Mouse (Mus musculus) lung, adult 2 months (tissue): ENCODE measurements at regions not wholly inside any gene's neighbourhood (a gene's known extent, or its start where the extent isn't known, plus 50 kb on each side); places are given as distances from the start of the nearest gene placed in this dataset.

Source experiments
- DNase-seq: peaks from one replicate; pipeline ENCODE4 v3.0.0; 2022
- H3K4me1 ChIP-seq: fragments of 200-500 bp; 2 replicates; pipeline ENCODE4 v1.6.1; 2011; ENCODE audit warnings: low read length; ENCODE audit not compliant: control insufficient read depth, insufficient read depth
- H3K4me3 ChIP-seq: fragments of 200-500 bp; replicated peaks from 2 replicates; pipeline ENCODE3; 2011; ENCODE audit warnings: low read depth, mild to moderate bottlenecking, control low read depth, low read length; ENCODE audit errors: extremely low read depth
- CTCF ChIP-seq: fragments of 200-500 bp; IDR thresholded peaks from 2 replicates; pipeline ENCODE4 v1.5.1; 2011; ENCODE audit warnings: mild to moderate bottlenecking, low read length, control low read depth; ENCODE audit not compliant: insufficient read depth
- POLR2A ChIP-seq: fragments of 200-500 bp; IDR thresholded peaks from 2 replicates; pipeline ENCODE4 v1.6.1; 2011; ENCODE audit warnings: low read depth, mild to moderate bottlenecking, control low read depth, low read length, borderline replicate concordance; ENCODE audit errors: extremely low read depth
- WGBS: fragments of 180-500 bp; shearing (Covaris S2); methylation state at CpG from one replicate; pipeline ENCODE4 v1.1.7; 2018; 5-methylcytosine and 5-hydroxymethylcytosine counted together

- Histone ChIP-seq H3K4me3 (no peak overlapping the region), H3K4me1 (no peaks in the 10 kb centered on the region)
- TF ChIP-seq CTCF = peak; percentile 29
- TF ChIP-seq POLR2A = no peak
- DNase-seq = no peak
Measured at GRCm38 (mm10) chrX:145672776-145673175, 167.8 kb upstream of the Amot start.

DNA sequence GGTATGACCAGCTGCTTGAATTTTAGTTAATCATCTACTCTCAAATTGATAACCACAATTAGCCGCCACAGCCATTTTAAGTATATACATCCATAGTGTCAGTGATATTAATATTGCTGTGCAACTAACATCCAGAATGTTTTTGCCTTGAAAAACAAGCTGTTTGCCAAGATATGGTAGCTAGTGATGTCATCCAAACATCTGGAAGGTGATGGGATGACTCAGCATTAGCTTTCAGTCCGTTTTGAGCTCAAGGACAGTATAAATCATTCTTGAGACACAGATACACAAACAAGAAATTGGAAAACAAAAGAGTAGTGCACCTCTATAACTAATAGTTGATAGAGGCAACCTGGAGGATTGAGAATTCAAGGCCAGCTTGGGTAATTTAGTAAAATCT is 146.7 kb upstream of the Amot start:
- TF ChIP-seq POLR2A (no peak), CTCF (no peak)
- H3K4me3 ChIP-seq = no peak overlapping the region
- H3K4me1 ChIP-seq = no peaks in the 10 kb centered on the region
- DNase-seq = no peak
- WGBS = 65% methylated on average over 2 of the region's 2 CpGs

DNA sequence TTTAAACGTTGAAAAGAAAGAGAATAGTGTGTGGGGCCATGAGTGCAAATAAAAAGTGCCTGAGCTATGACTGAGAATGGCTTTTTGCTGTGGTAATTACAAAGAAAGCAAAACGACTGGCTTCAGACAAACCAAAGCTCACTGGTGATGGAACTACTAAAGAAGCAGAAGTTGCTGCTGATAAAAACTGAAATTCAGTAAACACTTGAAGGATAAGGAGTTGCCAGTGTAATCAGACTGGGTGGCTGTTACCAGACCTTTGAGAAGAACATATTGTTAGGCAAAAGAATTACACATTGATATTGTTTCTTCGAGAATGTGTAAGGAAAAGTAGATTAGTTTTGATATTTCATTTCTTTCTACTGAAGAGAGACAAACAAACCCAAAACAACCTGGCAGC is 114.7 kb upstream of the Amot start:
- TF ChIP-seq CTCF (no peak), POLR2A (no peak)
- no peak for DNase-seq
- 35% methylated on average over 3 of the region's 3 CpGs for WGBS
- Histone ChIP-seq H3K4me3 (no peak overlapping the region), H3K4me1 (no peaks in the 10 kb centered on the region)

DNA sequence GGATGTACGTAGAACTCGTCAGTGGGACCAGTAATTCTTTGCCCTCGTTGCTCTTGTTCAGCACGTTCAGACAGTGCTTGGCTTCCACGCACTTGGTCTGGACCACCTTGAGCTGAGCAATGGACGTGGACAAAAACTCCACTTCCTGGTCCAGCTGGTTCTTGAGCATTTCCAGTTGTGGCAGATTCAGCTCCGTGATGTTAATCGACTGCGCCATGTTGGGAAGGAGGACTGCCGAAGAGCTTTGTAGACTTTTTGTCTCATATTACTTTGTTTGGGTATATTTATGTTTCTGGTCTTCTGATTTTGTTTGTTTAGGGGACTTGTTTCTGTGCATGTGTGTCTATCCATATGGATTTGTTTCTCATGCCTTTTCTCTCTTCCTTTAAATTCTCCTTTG is 97.1 kb upstream of the Amot start:
- TF ChIP-seq POLR2A (no peak), CTCF (no peak)
- Histone ChIP-seq H3K4me1 (no peaks in the 10 kb centered on the region), H3K4me3 (no peak overlapping the region)
- WGBS = 86% methylated on average over 10 of the region's 10 CpGs
- DNase-seq = no peak

DNA sequence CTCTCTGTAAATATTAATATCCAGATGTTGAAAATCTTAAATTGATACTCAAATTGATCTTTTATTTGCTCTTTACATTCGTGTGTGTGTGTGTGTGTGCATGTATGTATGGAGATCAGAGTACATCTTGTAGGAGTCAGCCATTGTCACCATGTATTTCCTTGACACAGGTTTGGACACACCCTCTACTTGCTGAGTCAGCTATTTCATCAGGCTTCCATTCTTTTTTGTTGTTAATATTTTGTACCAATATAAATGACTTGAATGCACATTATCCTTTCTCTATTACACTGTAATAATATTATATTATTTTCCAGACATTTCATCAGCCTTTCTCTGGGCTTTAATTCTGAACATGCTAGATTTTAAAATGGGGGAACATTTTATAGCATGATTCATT is 85.8 kb upstream of the Amot start:
- Histone ChIP-seq H3K4me1 (no peaks in the 10 kb centered on the region), H3K4me3 (no peak overlapping the region)
- no peak for TF ChIP-seq CTCF
- 49% methylated on average over 1 of the region's 1 CpGs for WGBS
- no peak for DNase-seq

- TF ChIP-seq CTCF (no peak), POLR2A (no peak)
Measured at GRCm38 (mm10) chrX:145567528-145567927, 62.5 kb upstream of the Amot start.

DNA sequence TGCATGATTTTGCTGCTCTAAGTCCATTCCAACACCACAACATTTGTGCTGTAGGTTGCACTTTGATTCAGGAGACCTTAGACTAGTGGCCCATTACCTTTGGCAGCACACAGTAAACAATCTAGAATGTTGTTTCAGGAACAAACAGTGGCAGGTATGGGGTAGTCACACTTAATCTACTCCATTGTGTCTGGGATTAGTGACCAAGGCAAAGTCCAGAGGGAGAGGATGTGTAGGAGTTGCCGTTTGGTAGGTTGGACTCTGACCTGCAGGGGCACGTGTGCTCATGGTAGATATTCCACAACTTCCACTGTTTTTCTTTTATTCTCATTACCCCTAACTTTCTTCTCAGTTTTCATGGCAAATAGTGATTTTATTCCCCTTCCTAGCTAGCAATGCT is 62.1 kb upstream of the Amot start:
- Histone ChIP-seq H3K4me1 (no peaks in the 10 kb centered on the region), H3K4me3 (no peak overlapping the region)
- WGBS = 62% methylated on average over 2 of the region's 2 CpGs
- no peak for DNase-seq
- TF ChIP-seq CTCF (no peak), POLR2A (no peak)

More at GRCm38 (mm10) chrX:145567528-145567927, 62.5 kb upstream of the Amot start:
- DNase-seq = no peak
- Histone ChIP-seq H3K4me1 (no peaks in the 10 kb centered on the region), H3K4me3 (no peak overlapping the region)
- 76% methylated on average over 3 of the region's 3 CpGs for WGBS

GRCm38 (mm10) chrX:145558881-145559280 is 53.9 kb upstream of the Amot start:
- no peak for TF ChIP-seq CTCF
- TF ChIP-seq POLR2A = no peak
- H3K4me3 ChIP-seq = no peak overlapping the region
- no peaks in the 10 kb centered on the region for H3K4me1 ChIP-seq
- 73% methylated on average over 1 of the region's 1 CpGs for WGBS
- DNase-seq = no peak
